Mouse (Mus musculus) heart, postnatal 0 days (tissue): Measurements from ENCODE around the gene Qrich1. TPM values are rescaled to one million over a fixed set of nuclear protein-coding genes. Genes with fewer than 3 reads are reported as not detected.
"Not testable (repeated sequence)": the region's sequence is repeated elsewhere in the genome, so short reads cannot be mapped to it uniquely, and the experiment has no call there.

Source experiments
- ATAC-seq: fragments of 200-750 bp; cut with Nextera tagmentation; 2 replicates; pipeline ENCODE4 v1.8.0; 2017; ENCODE audit warnings: low read depth, moderate number of reproducible peaks, moderate library complexity; ENCODE audit not compliant: insufficient read depth
- DNase-seq: peaks from one replicate; pipeline ENCODE4 v3.0.0-alpha.2; 2016; ENCODE audit warnings: low spot score
- H3K27ac ChIP-seq: fragments of 300-500 bp; sonication (generic); 2 replicates; pipeline ENCODE4 v1.5.1; 2014; ENCODE audit warnings: low read depth, mild to moderate bottlenecking
- H3K27me3 ChIP-seq: fragments of 300-500 bp; sonication (generic); 2 replicates; pipeline ENCODE4 v1.6.1; 2014; ENCODE audit warnings: low read length, mixed read lengths; ENCODE audit not compliant: control insufficient read depth, insufficient read depth
- H3K36me3 ChIP-seq: fragments of 300-500 bp; sonication (generic); replicated peaks from 2 replicates; pipeline ENCODE4 v1.6.1; 2014; ENCODE audit warnings: low read length, mixed read lengths; ENCODE audit not compliant: control insufficient read depth, insufficient read depth
- H3K4me1 ChIP-seq: fragments of 300-500 bp; sonication (generic); 2 replicates; pipeline ENCODE4 v1.6.1; 2014; ENCODE audit warnings: antibody characterized with exemption; ENCODE audit not compliant: control insufficient read depth, insufficient read depth
- H3K4me2 ChIP-seq: fragments of 300-500 bp; sonication (generic); 2 replicates; pipeline ENCODE4 v1.6.1; 2014; ENCODE audit warnings: low read depth, mild to moderate bottlenecking, low read length, moderate library complexity
- H3K4me3 ChIP-seq: fragments of 300-500 bp; sonication (generic); 2 replicates; pipeline ENCODE4 v1.5.1; 2014; ENCODE audit warnings: low read depth, low read length
- H3K9ac ChIP-seq: fragments of 300-500 bp; sonication (generic); replicated peaks from 2 replicates; pipeline ENCODE4 v1.6.1; 2014; ENCODE audit warnings: low read depth, low read length, mixed read lengths
- H3K9me3 ChIP-seq: fragments of 300-500 bp; sonication (generic); replicated peaks from 2 replicates; pipeline ENCODE4 v1.6.1; 2016; ENCODE audit warnings: low read length; ENCODE audit not compliant: control insufficient read depth
- CTCF ChIP-seq: IDR thresholded peaks from 2 replicates; pipeline ENCODE4 v1.5.1; 2016; ENCODE audit warnings: antibody characterized with exemption, control low read depth, low read depth
- EP300 ChIP-seq: IDR thresholded peaks from 2 replicates; pipeline ENCODE4 v1.6.1; 2016; ENCODE audit warnings: antibody characterized with exemption, low read depth
- WGBS: fragments of 180-500 bp; shearing (Covaris S2); extraction: QIAGEN DNeasy Blood & Tissue Kit; methylation state at CpG from one replicate; pipeline ENCODE4 v1.1.7; 2014; 5-methylcytosine and 5-hydroxymethylcytosine counted together
- polyA plus RNA-seq: library from polyadenylated mRNA; unstranded; fragments of >200 nt; fragmentation: Nextera tagmentation; extraction: Ambion mirVana; gene quantifications from 2 replicates; pipeline ENCODE4 v1.2.1, GENCODE M21; 2015
- total RNA-seq: library from RNA; depleted of rRNA; stranded (reverse); fragments of >200 nt; gene quantifications from 2 replicates; pipeline ENCODE4 v1.2.3, GENCODE M21; 2014; ENCODE audit warnings: low replicate concordance

The Qrich1 gene
- total and polyA plus RNA-seq, 2 experiments from 2014 or later: 55.4 to 154 TPM

DNA sequence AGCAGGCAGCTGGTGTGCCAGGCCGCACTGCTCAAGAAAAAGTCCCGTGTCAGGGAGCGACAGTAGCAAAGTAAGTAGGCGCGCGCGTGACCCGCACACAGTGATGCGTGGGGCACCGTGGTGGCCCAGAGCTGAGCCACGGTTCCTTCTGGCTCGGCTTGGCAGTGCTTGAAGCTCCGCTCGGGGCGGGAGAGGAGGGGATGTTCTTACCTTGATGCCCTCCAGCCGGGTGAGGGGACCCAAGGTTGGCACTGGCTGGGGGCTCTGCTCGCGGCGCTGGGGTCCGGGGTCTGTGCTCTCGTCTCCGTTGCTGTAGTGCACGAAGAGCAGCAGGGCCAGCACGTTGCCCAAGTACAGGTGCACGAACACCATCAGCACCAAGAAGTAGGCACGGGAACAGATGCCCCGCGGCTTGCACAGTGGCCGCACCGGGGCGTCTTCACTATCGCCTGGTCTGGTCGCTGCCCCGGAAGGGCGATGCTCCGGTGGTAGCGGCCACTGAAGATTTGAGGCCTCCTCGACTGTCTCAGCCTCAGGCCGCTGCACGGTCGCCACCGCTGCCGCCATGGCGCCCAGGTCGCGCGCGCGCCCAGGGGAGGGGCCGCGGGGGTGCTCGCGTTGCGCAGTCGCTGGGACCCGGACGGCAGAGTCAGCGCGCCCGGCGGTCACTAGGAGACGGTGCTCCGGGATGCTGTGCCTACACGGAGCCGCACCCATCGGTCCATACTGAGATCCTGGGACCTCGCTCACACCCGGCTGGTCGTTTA lies 80.6 kb downstream of the Qrich1 start, which contains the start of gene P4htm:
TSS of gene P4htm (minus strand) at position 670 of the 767 bp plus-strand sequence.
- Histone ChIP-seq H3K4me2 (peak within 1 kb of the TSS; percentile 81), H3K4me1 (peaks cover 16% of the 10 kb centered on the region; the same call in 1 of the 2 replicates), H3K4me3 (peak within 1 kb of the TSS; percentile 71), H3K9ac (peak within 1 kb of the TSS; percentile 80), H3K27me3 (no peaks in the 10 kb centered on the region), H3K27ac (peak within 1 kb of the TSS; percentile 69), H3K36me3 (0 out of 2 replicates have a peak, but pooled peaks cover 3% of the 10 kb centered on the region), H3K9me3 (no peaks in the 10 kb centered on the region)
- no peak for TF ChIP-seq EP300
- TF ChIP-seq CTCF: no peak
- peak; percentile 80 for ATAC-seq
- DNase-seq: peak; percentile 59
- 4% methylated on average over 69 of the region's 69 CpGs for WGBS

GRCm38 (mm10) chr9:108599021-108599566 lies 82.5 kb downstream of the Qrich1 start:
- TF ChIP-seq CTCF: no peak
- no peak for TF ChIP-seq EP300
- no peak overlapping the region for H3K4me3 ChIP-seq
- no peak for ATAC-seq

GRCm38 (mm10) chr9:108600011-108600410 lies 83.4 kb downstream of the Qrich1 start:
- no peak overlapping the region for H3K27ac ChIP-seq
- TF ChIP-seq CTCF (no peak), EP300 (no peak)
- no peak for ATAC-seq

More at GRCm38 (mm10) chr9:108599021-108599566, 82.5 kb downstream of the Qrich1 start:
- no peak for DNase-seq
- no peak overlapping the region for H3K9ac ChIP-seq
- H3K4me1 ChIP-seq: peaks cover 14% of the 10 kb centered on the region; the same call in 1 of the 2 replicates
- peaks cover 16% of the 10 kb centered on the region for H3K36me3 ChIP-seq
- no peaks in the 10 kb centered on the region for H3K27me3 ChIP-seq
- WGBS: 72% methylated on average over 4 of the region's 4 CpGs
- H3K27ac ChIP-seq: no peak overlapping the region
- no peaks in the 10 kb centered on the region for H3K9me3 ChIP-seq
- no peak overlapping the region for H3K4me2 ChIP-seq

GRCm38 (mm10) chr9:108601986-108602385 lies 85.4 kb downstream of the Qrich1 start:
- no peak for DNase-seq

More at GRCm38 (mm10) chr9:108600011-108600410, 83.4 kb downstream of the Qrich1 start:
- Histone ChIP-seq H3K9me3 (no peaks in the 10 kb centered on the region), H3K4me2 (no peak overlapping the region), H3K27me3 (no peaks in the 10 kb centered on the region), H3K36me3 (peaks cover 22% of the 10 kb centered on the region), H3K4me1 (peaks cover 5% of the 10 kb centered on the region; the same call in 1 of the 2 replicates), H3K4me3 (no peak overlapping the region), H3K9ac (no peak overlapping the region)
- WGBS: 32% methylated on average over 2 of the region's 2 CpGs
- no peak for DNase-seq

DNA sequence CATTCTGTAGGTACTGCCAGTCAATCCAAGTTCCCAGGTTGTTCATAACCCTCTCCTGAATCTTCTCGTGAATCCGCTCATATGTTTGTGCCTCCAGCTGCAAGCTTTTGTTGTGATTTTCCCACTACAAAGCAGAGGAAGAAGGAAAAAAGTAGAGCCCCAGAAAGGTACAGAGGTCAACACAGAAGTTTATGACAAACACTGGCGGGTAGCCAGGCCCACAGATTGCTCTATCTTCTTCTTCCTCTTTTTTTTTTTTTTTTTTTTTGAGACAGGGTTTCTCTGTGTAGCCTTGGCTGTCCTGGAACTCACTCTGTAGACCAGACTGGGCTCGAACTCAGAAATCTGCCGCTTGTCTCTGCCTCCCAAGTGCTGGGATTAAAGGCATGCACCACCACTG lies 91.3 kb downstream of the Qrich1 start:
- not testable (repeated sequence) for H3K27me3 ChIP-seq, ATAC-seq, H3K4me2 ChIP-seq, DNase-seq, H3K4me3 ChIP-seq, H3K27ac ChIP-seq, H3K4me1 ChIP-seq, H3K9ac ChIP-seq, H3K9me3 ChIP-seq
- 76% methylated on average over 5 of the region's 5 CpGs for WGBS
- peaks cover 94% of the 10 kb centered on the region for H3K36me3 ChIP-seq

More at GRCm38 (mm10) chr9:108601986-108602385, 85.4 kb downstream of the Qrich1 start:
- no peak overlapping the region for H3K27ac ChIP-seq
- H3K4me3 ChIP-seq: no peak overlapping the region
- TF ChIP-seq EP300: no peak
- TF ChIP-seq CTCF: no peak
- no peaks in the 10 kb centered on the region for H3K9me3 ChIP-seq
- no peaks in the 10 kb centered on the region for H3K27me3 ChIP-seq
- H3K9ac ChIP-seq: no peak overlapping the region
- no peak overlapping the region for H3K4me2 ChIP-seq
- no peak for ATAC-seq
- H3K36me3 ChIP-seq: peaks cover 39% of the 10 kb centered on the region
- peaks cover 4% of the 10 kb centered on the region; the same call in 1 of the 2 replicates for H3K4me1 ChIP-seq
- WGBS: 70% methylated on average over 4 of the region's 4 CpGs
